Mouse (Mus musculus) retina, adult 2 months (tissue): ENCODE measurements around the gene Ltbp1.

Experiments
- DNase-seq: peaks from one replicate; pipeline ENCODE4 v3.0.0-alpha.2; 2012; ENCODE audit warnings: low read depth, low spot score

Ltbp1 gene

DNA sequence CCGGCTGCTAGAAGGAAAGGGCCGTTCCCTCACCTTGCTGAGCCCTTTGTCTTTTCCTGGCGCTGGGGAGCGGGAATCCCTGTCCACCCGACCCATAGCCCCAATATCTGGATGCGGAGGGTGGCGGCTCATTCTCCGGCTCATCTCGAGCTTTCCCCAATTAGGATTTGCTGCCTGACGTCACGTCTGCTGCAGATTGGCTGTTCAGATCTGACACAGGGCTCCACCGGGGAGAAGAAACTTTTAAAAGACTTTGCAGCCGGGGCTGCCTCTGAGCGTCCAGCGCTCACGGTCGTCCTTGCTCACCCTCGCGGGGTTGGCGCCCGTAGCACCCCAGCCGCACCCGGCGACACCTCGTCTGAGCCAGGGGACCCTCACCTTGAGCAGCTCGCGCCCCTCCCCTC, at the start of gene Ltbp1:
Gene Ltbp1 (plus strand): TSS at position 288 of the 404 bp plus-strand sequence.
- peak; percentile 8 for DNase-seq

DNA sequence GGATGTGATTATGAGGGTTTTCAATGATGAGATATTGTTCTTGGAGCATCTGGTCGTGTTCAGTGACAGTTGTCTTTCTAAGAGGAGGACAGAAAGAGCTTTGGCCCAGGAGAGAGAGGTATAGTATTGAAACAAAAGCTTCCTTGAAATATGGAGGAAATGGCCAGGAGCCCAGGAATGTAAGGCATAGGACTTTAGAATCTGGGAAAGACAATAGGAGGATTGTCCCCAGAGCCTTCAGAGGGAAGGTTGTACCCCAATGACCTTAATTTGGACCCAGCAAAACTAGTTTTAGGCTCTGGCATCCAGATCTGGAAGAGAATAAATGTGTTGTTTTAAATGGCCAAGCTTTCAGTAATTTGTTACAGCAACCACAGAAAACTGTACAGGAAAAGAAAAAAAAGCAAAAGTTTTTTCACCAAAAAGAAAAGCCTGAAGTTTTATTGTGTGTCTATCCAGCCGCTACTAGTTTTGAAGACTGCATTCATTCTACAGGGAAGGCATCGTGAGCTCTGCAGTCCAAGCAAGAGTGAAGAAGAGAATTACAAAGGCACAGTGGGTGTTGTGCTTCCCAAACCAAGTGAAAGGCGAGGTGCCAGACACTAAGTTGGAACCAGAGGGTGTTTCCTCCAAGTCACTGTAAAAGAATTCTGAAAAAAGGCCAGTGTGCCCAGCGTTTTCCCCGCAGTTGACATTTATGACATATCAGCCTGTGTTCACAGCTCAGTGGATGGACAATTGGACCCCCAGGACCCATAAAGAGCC, 45.7 kb upstream of the Ltbp1 start:
- DNase-seq = no peak

DNA sequence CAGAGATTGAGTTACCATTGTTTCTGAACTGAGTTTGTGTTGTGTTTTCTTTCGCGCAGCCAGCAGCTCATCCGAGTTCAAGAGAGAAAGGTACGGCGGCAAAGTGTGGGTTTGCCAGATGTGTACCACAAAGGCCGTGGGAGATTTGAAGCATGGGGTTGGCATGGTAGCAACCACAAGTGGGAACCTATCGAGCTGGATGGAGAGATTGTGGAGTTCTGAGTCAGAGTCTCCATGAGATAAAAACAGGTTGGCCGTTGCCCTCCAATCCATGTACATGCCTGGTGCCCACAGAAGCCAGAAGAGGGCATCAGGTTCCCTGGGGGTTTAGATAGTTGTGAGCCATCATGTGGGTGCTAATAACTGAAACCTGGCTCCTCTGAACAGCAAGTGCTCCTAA, 42.1 kb upstream of the Ltbp1 start:
- DNase-seq = no peak

DNA sequence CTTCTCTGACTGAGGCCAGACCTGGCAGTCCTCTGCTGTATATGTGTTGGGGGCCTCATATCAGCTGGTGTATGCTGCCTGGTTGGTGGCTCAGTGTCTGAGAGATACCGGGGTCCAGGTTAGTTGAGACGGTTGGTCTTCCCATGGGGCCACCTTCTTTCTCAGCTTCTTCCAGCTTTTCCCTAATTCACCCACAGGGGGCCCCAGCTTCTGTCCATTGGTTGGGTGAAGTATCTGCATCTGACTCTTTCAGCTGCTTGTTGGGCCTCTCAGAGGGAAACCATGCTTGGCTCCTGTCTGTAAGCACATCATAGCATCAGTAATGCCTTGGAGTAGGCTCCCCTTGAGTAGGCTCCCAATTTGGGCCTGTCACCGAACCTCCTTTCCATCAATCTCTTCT, 41.5 kb upstream of the Ltbp1 start:
- no peak for DNase-seq

DNA sequence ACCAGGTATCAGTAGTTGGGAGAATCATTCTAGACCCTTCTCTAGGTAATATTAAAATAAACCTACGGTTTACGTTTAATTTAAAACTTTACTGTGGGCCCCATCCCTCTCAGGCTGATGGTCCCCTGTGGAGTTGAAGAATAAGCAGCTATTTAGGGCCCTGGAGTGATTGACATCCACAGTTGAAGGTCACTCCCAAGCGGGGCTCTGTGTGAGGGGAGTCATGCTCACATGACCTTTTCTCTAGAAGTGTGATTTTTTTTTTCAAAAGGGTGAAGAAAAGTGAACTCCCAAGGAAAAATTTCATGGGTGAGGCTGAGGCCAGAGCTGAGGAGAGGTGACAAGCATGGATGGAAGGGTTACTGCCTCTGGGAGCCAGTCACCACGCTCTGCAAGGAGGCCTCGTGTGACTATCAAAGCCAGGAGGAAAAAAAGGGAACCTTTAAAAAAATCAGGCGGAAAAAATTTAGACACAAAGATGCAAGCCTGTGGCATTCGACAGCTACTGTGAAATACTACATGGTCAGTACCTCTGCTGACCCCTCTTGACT, 38.0 kb upstream of the Ltbp1 start:
- no peak for DNase-seq

DNA sequence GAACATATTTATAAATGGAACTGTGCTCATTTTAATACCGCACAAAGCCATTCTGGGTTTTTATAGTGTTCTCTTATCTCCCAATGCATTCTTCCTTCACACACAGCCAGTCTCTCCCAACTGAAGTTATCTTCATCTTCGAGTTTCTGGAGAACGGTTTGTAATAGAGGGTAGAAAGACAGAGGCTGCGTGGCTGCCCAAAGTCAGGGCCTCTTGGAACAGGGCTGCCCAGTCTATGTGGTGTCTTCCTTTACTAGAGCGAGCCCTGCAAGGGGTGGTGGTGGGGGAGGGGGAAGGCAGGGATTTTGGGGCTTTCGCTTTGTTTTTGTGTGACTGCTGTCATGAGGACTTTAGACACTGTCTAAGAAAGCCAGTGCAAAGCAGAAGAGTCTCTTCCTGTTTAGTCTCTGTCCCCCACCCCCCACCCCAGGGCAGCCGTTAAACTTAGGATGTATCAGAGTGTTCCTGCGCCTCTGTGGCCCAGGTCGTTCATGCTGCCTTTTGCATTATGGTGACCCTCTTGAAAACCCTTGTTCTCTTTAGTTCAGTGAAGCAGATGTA, 37.1 kb upstream of the Ltbp1 start:
- no peak for DNase-seq

DNA sequence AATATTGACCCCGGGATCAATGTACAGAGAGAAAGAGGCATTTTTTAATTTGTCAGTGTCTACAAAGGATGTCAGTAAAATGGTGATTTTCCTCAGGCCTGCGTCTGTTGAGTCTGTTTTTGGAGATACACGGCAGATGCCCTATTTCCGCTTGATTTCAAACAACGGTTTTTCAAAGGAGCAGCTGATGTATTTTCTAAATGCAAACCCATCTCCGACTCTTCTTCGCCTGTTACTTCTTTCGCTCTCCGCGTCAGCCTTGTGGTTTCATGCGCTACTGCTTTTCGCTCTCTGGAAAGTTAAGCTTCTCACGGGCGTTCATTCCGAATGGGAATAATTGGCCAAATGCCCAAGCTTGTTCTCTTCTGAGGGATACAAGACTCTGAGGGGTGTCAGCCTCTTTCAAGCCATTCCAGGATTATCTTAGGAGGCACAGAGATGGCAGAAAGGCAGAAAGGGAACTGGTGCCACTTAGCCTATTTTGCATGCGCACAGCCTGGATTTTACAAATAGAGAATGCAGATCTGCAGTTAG, 36.6 kb upstream of the Ltbp1 start:
- DNase-seq = no peak

DNA sequence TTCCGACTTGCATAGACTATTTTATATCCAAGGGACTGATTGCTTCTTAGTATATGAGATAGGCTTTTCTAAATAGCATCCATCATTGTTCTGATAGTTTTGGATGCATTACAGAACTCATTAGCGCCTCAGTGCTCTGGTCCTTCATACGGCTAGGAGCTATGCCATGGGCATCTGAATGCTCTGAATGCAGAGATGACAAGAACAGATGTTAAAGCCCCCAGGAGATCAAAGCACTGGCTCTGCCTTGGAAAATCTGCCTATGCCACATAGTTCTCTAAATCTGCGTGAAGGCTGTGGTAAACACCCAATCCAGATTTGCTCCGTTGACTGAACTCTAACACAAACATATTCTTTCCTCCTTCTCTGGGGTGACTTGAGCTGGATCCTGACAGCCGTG, 30.2 kb upstream of the Ltbp1 start:
- DNase-seq = no peak

DNA sequence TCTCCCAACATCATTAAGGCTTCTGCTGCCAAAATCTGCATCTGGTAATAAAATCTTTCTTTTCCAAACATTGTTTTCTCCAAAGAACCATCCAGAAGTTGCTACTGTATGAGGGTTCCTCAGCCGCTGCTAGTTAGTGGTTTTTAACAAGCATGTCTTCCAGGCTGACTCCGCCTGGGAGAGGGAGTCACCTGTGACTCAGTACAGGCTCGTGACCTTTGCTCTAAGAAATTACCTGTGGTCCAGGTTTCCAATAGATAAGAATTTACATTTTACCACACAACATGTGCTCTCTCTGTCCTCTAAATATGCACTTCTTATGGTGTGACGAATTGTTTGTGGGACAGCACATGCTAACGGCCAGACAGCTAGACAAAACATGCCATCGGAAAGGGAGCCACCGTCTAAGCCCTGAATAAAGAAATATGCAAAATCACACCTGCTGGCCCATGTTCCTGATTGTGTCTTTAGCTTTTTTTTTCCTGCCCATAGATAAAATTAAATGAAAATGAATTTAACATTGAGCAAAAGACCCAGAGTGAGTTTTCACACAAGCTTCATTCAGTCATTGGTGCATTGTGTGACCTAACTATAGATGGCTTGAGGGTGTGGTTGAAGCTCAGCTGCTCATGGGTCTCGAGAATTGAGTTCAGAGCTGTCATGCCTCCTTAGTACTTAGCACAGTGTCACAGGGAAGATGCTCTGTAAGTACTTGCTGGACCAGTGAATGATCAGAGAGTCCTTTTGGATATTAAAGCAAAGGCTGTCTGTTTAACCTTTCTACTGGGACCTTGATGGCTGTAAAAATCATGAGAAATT, 29.0 kb upstream of the Ltbp1 start:
- DNase-seq = no peak

DNA sequence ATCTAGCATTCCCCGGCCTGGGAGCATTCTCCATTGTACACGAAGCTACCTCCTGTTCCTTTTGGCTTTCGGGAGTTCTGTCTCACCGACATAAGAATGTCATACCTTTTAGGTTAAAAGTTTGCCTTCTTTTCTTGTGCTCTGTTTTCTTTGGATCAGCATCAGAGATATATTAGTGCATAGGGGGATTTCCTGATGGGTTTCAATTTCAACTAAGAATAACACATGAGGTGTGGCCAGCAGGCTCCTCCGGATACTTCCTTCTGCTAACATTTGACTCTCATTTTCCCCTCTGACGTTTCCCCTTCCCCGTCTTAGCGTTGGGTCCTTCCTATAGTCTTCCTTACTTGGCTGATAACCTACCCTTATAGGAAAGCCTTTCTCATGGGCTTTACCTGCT, 25.6 kb upstream of the Ltbp1 start:
- no peak for DNase-seq

DNA sequence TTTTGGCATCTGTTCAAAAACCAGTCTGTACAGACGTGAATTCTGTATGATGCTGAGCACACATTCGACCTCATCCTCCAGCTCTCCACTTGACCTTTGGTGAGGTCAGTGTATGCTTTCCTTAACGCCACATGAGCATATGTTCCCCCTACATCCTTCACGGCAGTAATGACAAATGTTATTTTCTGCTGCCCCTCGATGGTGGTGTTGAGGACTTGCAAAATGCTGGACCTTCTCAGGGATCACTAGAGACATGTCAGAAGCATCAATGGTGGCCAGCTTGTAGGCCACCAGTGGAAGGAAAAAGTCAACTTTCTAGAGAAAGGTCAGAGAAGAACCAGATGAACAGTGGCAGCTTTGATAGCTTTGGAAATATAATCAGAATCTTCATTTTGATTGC, 23.7 kb upstream of the Ltbp1 start:
- no peak for DNase-seq

DNA sequence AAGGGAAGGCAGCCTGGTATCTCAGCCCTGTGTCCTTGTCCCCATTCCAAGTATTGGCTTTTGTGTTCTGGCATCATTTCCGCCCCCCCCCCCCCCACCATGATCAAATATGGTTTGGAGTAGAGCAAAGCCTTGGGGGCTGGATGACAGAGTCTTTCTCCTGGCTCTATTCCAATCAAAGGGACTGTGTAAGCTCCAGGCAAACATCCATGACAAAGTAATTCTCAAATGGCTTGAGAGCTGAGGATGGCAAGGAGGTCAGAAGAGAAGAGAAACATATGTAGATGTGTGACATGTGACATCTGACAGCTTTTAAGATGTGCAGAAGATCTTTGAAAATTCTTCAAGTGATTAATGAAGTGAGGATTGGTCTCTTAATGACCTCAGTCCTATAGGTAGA, 22.5 kb upstream of the Ltbp1 start:
- DNase-seq = no peak

DNA sequence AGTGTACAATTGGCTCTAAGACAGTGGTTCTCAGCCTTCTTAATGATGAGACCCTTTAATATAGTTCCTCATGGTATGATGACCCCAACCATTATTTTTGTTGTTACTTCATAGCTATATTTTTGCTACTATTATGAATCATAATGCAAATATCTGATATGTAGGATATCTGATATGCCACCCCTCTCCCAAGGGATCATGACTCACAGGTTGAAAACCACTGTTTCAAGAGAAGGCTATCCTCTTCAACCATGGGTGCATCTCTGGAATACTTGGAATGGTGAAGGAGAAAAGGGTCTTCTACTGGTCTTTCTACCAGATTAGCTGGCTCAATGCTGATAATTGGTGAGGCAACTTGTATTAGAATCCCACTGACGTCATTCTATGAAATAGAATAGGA, 21.3 kb upstream of the Ltbp1 start:
- no peak for DNase-seq

DNA sequence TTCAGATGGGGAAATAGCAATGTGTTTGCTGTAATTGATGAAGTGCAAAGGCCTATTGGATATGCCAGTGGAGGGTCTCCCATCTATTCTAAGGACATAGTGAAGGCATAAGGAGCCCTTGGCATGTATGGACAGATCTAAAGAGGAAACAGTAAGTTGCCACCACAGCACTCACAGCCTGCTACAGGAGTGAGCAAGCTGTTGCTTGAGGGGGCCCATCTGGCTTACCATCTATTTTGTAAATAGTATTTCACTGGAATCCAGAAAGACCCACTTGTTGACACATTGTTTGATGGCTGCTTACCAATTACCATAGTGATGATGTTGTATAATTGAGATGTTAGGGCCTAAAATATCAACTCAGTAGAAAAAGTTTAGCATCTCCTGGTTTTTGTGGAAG, 20.7 kb upstream of the Ltbp1 start:
- no peak for DNase-seq

DNA sequence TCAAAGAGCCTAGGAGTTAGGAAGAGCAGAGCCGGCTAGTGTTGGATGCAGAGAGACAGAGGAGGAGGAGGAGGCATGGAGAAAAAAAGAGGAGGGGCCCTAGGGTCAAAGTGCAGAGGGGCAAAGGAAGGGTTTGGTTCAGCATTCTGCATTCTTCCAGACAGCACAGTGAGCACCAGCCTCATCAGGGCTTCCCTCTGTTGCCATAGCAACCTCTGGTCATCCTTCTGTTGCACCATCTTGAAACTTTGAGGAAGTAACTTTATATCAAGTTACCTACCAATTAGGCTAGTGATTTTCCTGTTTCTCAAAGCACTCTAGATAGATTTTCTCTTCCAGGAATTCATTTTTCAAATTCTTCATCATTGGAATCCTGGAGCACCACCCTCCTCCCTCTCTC, 18.3 kb upstream of the Ltbp1 start:
- no peak for DNase-seq

DNA sequence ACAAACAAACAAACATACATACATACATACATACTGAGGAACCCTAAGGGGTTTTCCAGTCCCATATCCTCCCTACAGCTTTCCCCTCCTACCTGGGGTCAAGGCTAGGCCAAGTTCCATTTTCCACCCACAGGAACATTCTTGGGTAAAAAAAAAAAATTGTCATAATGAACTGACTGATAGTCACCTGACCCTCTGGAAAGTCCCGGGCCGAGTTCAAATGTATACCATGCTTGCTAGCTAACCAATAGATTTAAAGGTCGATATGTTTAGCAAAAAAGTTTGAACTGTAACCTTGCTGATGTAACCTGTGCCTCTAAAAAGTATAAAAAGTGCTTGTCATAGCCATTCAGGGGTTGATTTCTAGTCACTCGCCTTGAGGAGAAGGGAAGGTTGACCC, 15.7 kb upstream of the Ltbp1 start:
- DNase-seq = no peak

DNA sequence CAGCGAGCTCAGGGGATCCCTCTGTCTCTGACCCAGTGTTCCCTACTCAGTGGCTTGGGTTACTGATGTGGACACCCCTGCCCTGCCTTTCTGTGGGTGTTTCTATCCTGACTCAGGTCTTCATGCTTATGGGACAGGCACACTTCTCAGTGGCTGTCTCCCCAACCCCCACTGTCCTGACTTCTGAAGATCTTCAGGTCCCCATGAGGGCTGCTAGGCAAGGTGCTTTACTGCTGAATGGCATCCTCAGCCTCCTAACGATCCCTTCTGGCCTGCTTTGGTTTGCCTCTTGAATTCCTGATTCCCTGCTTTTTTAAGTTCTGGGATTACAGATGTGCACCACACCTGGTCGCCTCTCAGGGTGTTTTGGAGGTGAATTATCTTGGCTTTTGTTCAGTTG, 14.8 kb upstream of the Ltbp1 start:
- DNase-seq = no peak

DNA sequence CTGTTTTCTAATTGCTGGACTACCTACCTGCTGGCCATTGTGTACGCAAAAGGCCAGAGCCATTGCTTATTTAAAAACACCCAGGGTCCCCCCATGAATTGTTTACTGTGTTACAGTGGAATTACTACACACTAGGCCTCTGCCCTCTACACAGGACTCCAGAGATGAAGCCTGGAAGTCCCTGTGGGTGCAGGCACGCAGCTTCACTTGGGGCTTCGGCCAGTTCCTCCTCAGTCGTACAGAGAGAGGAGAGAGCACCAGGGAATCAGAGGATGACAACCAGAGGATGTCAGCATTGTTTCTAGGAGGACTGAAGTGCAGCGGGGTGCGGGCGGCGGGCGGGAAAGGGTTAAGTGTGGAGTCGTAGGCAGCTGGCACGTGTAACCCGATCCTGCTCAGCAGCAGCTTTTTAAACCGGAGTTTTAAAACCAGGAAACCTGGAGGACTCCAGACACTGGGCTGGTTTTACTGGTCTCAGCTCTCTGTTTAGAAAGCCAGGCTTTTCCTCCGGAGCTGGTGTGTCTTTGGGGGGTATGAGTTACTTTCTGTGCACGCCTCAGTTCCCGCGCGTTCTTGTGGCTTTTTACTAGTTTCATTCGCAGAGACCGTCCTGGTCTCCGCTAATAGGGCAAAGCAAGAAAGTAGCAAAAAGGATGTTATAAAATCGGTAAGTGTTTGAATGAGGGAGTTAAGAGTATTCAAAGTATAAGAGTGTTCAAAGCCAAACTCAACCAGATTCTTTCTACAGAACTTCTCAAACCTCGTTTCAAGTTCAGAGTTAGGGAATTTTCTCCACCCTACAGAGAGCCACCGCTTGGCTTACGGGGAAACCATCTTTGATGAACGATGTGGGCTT, 11.4 kb upstream of the Ltbp1 start:
- no peak for DNase-seq

DNA sequence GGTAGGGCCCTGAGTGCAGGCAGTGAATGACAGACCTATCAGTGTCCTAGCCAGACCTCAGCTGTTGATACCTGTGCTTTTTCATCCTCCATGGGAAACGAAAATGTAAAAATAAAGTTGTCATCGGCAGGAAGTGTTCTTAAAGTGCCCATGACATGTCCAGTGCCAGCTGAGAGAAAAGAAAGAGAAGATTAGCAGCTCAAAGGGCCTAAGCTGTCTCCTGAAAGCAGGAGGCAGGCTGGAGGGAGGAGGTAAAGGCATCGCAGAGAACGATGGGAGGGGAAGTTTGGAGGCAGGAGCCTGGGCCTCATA, 10.8 kb upstream of the Ltbp1 start:
- DNase-seq = no peak

DNA sequence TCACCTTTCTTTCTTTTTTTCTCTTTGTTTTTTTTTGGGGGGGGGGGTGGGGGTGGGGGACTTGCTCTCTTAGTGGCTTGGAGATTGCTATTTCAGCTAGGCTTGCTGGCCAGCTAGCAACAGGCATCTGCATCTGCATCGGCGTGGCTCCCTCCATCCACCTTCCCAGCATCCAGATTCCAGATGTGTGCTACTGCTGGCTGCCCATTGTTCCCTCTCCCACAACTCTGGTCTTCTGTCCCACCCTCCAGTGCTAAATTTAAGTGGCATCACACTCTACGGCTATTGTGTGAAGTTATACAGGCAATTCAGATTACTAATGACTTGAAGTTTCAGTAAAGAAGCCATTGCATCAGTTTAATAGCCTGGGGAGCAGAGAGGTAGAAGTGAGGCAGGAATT, 10.1 kb upstream of the Ltbp1 start:
- DNase-seq = no peak

DNA sequence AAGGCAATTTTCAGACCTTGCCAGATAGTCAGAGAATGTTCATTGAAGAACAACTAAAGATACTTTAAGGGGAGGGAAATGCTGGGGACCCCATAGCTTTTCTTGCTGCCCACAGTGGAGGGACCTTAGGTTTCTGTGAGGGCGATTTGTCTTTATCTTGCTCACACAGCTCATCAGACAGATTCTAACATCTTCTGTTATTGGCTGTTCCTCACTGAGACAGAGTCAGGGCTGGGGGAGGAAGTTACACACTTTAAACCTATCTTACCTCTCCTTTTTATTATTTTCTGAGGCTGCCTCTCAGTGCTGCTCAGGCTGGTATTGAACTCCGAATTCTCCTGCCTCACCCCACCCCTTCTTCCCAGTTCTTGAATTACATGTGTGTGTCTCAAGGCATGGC, 5.3 kb upstream of the Ltbp1 start:
- DNase-seq = no peak

DNA sequence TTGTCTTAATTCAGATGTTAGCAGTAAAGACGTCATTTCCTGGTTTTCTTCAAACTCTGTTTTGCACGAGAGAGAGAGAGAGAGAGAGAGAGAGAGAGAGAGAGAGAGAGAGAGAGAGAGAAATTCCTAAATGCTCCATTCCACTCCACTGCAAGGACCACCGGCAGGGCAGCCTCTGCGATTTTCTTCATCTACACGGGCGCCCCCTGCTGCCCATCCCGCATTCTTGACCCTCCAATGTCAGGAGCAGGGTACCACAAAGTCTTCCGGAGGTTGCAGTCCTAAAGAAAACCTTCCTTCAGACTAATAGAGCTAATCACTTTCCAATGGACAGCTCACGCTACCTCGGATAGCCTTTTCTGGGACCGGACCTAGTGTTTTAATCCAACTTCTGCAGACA, 548 bp upstream of the Ltbp1 start:
- peak; percentile 3 for DNase-seq
